Mouse (Mus musculus) kidney, adult 2 months (tissue): ENCODE measurements at regions not wholly inside any gene's neighbourhood (a gene's known extent, or its start where the extent isn't known, plus 50 kb on each side); places are given as distances from the start of the nearest gene placed in this dataset.

ENCODE experiments used
- DNase-seq: peaks from one replicate; pipeline ENCODE4 v3.0.0; 2021
- H3K27ac ChIP-seq: fragments of 200-500 bp; 2 replicates; pipeline ENCODE4 v1.5.1; 2012; ENCODE audit warnings: low read depth, low read length, control low read depth, inconsistent platforms; ENCODE audit not compliant: insufficient read depth
- H3K27me3 ChIP-seq: fragments of 200-500 bp; replicated peaks from 2 replicates; pipeline ENCODE4 v1.6.1; 2012; ENCODE audit warnings: mild to moderate bottlenecking, moderate library complexity, low read length, inconsistent platforms; ENCODE audit not compliant: control insufficient read depth, insufficient read depth
- H3K36me3 ChIP-seq: fragments of 200-500 bp; 2 replicates; pipeline ENCODE4 v1.6.1; 2012; ENCODE audit warnings: mild to moderate bottlenecking, moderate library complexity, low read length, inconsistent platforms; ENCODE audit not compliant: control insufficient read depth, insufficient read depth
- H3K4me1 ChIP-seq: fragments of 200-500 bp; 2 replicates; pipeline ENCODE4 v1.6.1; 2011; ENCODE audit warnings: low read length; ENCODE audit not compliant: control insufficient read depth, insufficient read depth
- H3K4me3 ChIP-seq: fragments of 200-500 bp; 2 replicates; pipeline ENCODE4 v1.5.1; 2011; ENCODE audit warnings: mild to moderate bottlenecking, low read depth, low read length, control low read depth; ENCODE audit not compliant: insufficient read depth
- CTCF ChIP-seq: fragments of 200-500 bp; conservative IDR thresholded peaks from 2 replicates; pipeline ENCODE4 v1.5.1; 2011; ENCODE audit warnings: low read depth, mild to moderate bottlenecking, control low read depth, low read length, moderate library complexity, mixed read lengths; ENCODE audit not compliant: insufficient read depth, insufficient read length
- POLR2A ChIP-seq: fragments of 200-500 bp; IDR thresholded peaks from one replicate; pipeline ENCODE4 v1.6.1; 2011; ENCODE audit warnings: low read depth, low read length, control low read depth
- whole genome bisulfite sequencing: fragments of 180-500 bp; shearing (Covaris S2); methylation state at CpG from one replicate; pipeline ENCODE4 v1.1.7; 2018; 5-methylcytosine and 5-hydroxymethylcytosine counted together

DNA sequence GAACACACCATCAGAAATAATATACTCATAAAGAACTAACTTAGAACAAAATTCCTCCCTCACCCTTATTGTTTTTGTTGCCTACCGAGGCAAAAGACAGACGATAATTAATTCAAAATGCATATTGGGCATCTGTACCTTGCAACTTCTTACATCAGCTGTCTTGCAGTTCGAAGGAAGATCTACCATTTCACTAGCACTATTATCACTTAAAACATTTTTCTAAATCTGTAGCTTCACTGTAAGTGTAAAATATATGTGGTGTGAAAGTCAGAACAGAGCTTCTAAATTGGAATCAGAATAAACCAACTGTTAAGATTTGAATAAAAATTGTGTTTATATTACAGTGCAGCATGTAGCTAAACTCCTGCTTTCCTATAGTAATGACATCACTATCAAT lies 562.4 kb upstream of the Atp10a start:
- no peak for DNase-seq
- WGBS: 75% methylated on average over 3 of the region's 3 CpGs
- TF ChIP-seq POLR2A (no peak), CTCF (no peak)
- Histone ChIP-seq H3K27me3 (no peaks in the 10 kb centered on the region), H3K36me3 (no peaks in the 10 kb centered on the region), H3K4me1 (no peaks in the 10 kb centered on the region), H3K27ac (no peak overlapping the region), H3K4me3 (no peak overlapping the region)

DNA sequence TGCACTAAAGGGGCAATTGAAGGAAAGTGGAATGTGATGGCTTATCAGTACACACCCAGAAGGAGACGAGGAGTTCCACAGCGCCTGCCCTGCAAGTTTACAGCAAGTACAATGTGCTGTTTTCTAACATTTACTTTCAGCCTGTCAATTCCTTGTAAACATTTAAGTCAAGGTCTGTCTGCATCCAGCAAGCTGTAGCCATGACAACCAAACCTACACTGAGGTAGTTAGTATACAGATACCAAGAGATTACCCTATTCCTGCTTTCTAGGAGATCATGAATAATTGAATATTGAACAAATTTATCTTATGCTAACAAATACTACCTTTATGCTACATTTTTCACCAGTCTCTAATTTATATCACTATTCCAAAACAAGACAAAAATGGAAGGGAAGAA lies 569.0 kb upstream of the Gabra5 start:
- Histone ChIP-seq H3K4me1 (no peaks in the 10 kb centered on the region), H3K4me3 (no peak overlapping the region), H3K36me3 (no peaks in the 10 kb centered on the region), H3K27me3 (no peaks in the 10 kb centered on the region), H3K27ac (no peak overlapping the region)
- DNase-seq: no peak
- TF ChIP-seq CTCF: no peak
- no peak for TF ChIP-seq POLR2A
- 66% methylated on average over 2 of the region's 2 CpGs for WGBS

DNA sequence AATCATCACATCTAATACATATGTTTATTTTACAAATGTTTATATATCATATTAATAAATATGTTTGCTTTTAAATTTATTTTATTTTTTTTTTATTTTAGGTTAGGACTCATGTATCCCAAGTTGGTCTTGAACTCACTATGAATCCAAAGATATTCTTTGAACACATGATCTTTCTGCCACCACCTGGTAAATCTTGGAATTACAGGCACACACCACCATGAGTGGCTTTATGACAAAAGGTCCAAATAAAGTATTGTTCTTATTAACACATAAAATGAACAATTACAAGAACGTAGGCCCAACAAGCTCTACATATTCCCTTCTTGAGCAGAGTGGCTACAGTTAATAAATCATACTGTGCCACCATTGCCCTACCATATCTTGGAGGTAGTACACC lies 523.1 kb upstream of the Gabra5 start:
- 74% methylated on average over 1 of the region's 1 CpGs for WGBS
- TF ChIP-seq POLR2A (no peak), CTCF (no peak)
- no peaks in the 10 kb centered on the region for H3K27me3 ChIP-seq
- no peaks in the 10 kb centered on the region for H3K36me3 ChIP-seq
- peak; percentile 3 for DNase-seq
- no peak overlapping the region for H3K4me3 ChIP-seq
- H3K4me1 ChIP-seq: no peaks in the 10 kb centered on the region
- no peak overlapping the region for H3K27ac ChIP-seq

GRCm38 (mm10) chr7:58032111-58032510 lies 522.3 kb upstream of the Gabra5 start:
- Histone ChIP-seq H3K27me3 (no peaks in the 10 kb centered on the region), H3K4me1 (no peaks in the 10 kb centered on the region), H3K36me3 (no peaks in the 10 kb centered on the region), H3K4me3 (no peak overlapping the region), H3K27ac (no peak overlapping the region)
- 77% methylated on average over 1 of the region's 1 CpGs for WGBS
- TF ChIP-seq CTCF: no peak
- TF ChIP-seq POLR2A: no peak
- DNase-seq: no peak

DNA sequence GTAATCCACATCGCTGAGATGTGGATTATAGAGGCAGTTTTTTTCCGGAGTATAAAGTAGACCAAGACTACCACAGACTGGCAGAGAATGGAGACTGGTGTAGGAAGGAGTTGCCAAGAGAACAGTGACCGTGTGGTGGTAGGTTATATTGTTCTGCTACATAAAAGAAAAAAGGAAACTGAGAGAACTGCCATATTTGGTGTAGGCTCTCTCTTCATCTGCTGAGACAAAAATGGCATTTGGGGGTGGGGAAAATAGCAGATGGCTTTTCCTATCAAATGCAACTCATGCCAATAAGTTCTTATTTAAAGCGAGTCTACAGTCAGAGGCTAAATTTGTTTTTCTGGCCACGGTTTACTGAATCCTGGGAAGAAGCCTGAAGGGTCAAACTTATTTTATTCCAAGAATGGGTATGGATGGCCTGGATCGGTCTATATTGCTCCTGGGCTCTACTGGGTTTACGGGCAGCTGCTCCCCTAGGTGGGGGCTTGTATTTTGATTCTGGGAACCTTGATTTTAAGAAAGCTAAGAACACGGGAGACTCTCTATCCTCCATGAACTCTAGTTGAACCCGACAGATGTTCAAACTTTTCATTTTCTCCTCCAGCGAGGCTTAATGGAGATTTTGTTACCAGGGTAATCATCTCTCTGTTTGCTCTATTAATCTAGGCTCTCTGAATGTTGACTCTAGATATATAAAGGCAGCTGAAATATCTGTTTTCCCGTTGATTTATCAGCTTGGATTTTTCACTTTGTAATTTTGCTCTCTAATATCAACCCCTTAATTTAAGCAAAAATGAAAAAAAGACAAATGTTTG lies 482.8 kb upstream of the Gabra5 start:
- WGBS: 40% methylated on average over 11 of the region's 11 CpGs
- H3K36me3 ChIP-seq: no peaks in the 10 kb centered on the region
- no peak for TF ChIP-seq POLR2A
- TF ChIP-seq CTCF: no peak

DNA sequence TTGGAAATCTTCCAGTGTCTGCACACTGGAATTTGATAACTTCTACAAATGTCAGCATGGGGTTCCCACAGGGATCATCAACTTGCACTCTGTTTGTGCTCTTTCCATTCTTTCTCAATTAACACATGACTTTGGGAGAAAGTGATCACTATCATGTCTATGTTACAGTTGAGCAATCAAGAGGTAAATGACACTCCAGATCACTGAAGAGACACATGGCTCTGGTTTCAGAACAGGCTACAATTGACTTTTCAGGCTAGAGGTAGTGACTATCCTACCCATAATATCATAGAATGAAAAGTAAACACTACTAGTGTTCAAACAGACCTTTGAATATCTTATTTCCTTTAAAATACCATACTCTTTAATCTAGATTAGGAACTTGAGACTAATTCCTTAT lies 473.3 kb upstream of the Gabra5 start:
- Histone ChIP-seq H3K27ac (no peak overlapping the region), H3K36me3 (no peaks in the 10 kb centered on the region), H3K4me3 (no peak overlapping the region), H3K4me1 (no peaks in the 10 kb centered on the region), H3K27me3 (no peaks in the 10 kb centered on the region)
- DNase-seq: no peak
- TF ChIP-seq CTCF (no peak), POLR2A (no peak)

More for the DNA sequence above, 482.8 kb upstream of the Gabra5 start:
- Histone ChIP-seq H3K4me3 (no peak overlapping the region), H3K27me3 (no peaks in the 10 kb centered on the region), H3K27ac (no peak overlapping the region), H3K4me1 (no peaks in the 10 kb centered on the region)
- DNase-seq: no peak

DNA sequence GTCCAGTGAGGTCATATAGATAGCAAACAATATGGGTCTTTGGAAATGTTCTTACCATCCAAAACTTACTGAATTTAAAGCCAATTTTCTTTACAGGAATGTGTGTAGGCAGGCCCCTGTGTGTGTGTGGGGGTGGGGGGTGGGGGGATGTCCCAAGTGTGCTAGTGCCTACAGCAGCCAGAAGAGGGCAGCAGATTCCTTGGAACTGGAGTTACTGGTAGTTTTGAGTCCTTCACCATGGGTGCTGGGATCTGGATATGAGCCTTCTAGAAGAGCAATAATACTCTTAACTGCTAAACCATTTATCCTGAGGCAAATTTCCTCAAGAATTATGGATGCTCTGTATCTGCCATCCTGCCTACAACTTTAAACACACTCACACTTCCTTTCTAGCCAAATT lies 456.4 kb upstream of the Gabra5 start:
- H3K4me3 ChIP-seq: no peak overlapping the region
- H3K27me3 ChIP-seq: no peaks in the 10 kb centered on the region
- H3K4me1 ChIP-seq: no peaks in the 10 kb centered on the region
- no peak for TF ChIP-seq CTCF
- TF ChIP-seq POLR2A: no peak
- H3K36me3 ChIP-seq: no peaks in the 10 kb centered on the region
- H3K27ac ChIP-seq: no peak overlapping the region
- no peak for DNase-seq
